Mouse (Mus musculus): ENCODE measurements around the gene Apol9a. TPM values are rescaled to one million over a fixed set of nuclear protein-coding genes. Genes with fewer than 3 reads are reported as not detected.

Apol9a gene
- polyA plus RNA-seq, 1 experiment from 2014 or later, result not detected

DNA sequence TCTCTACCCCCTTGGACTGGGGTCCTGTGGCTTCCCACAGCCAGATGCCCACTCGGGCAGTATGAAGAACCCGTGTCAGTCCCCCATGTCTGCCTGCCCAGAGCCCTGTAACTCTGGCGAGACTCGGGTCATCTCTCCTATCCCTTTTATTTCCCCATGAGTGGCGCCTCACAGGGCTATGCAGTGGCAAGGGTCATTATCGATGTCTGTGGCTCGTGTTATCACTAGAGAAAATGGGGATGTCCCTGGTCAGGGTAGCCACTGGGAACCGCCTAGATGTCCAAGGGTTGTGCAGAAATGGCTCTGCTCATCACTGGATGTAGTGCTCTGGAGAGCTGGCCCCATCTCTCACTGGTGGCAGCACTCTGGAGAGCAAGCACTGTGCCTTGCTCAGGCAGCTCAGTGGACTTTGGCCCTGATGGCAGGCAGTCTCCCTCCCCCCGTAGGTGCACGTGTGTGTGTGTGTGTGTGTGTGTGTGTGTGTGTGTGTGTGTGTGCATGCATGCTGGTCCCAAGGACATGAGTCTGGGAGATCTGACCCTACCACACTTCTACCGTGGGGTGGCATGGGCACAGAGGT lies 28.6 kb downstream of the Apol9a start:
- no peaks in the 10 kb centered on the region for H3K36me3 ChIP-seq (ENCODE audit: control insufficient read depth, insufficient read depth)
- peak overlapping the region; percentile 67 for H3K27ac ChIP-seq (ENCODE audit: low read length)
- peak; percentile 81 for ATAC-seq (ENCODE audit: low read depth)
- 57% methylated on average over 11 of the region's 11 CpGs for WGBS (ENCODE audit: insufficient replicate concordance)
- no peak overlapping the region for H3K4me3 ChIP-seq (ENCODE audit: low read depth, low read length)
- no peaks in the 10 kb centered on the region for H3K9me3 ChIP-seq (replicated peaks; ENCODE audit: control insufficient read depth, low read length)
- no peak overlapping the region for H3K4me2 ChIP-seq (ENCODE audit: low read depth, low read length)
- H3K4me1 ChIP-seq (ENCODE audit: control insufficient read depth, low read depth, low read length), result no peaks in the 10 kb centered on the region; the same call in none of the 2 replicates
- H3K27me3 ChIP-seq (ENCODE audit: control insufficient read depth, insufficient read depth, low read depth, low read length), result no peaks in the 10 kb centered on the region
- no peak overlapping the region for H3K9ac ChIP-seq (ENCODE audit: low read depth, low read length)

DNA sequence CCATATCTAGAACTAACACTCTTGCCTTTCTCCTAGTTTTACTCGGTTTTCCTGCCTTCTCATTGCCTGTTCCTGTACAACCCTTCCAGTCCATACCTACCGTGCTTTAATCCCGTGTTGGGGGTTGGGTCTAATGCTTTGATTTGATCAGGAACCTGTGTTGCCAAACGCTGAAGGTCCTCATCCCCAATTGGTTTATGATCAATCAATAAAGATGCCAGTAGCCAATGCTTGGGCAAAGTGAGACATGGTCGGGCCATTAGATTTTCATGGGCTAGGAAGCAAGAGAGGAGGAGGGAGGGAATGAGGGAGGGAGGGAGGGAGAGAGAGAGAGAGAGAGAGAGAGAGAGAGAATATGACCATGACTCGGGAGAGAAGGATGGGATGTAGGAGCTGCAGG lies 29.5 kb downstream of the Apol9a start:
- H3K27ac ChIP-seq (ENCODE audit: low read length), result no peak overlapping the region
- WGBS (ENCODE audit: insufficient replicate concordance), result 55% methylated on average over 6 of the region's 6 CpGs
- no peaks in the 10 kb centered on the region for H3K36me3 ChIP-seq (ENCODE audit: control insufficient read depth, insufficient read depth)
- no peak overlapping the region for H3K4me2 ChIP-seq (ENCODE audit: low read depth, low read length)
- ATAC-seq (ENCODE audit: low read depth), result no peak
- H3K27me3 ChIP-seq (ENCODE audit: control insufficient read depth, insufficient read depth, low read depth, low read length), result no peaks in the 10 kb centered on the region
- no peaks in the 10 kb centered on the region; the same call in none of the 2 replicates for H3K4me1 ChIP-seq (ENCODE audit: control insufficient read depth, low read depth, low read length)
- H3K9me3 ChIP-seq (replicated peaks; ENCODE audit: control insufficient read depth, low read length), result no peaks in the 10 kb centered on the region
- H3K9ac ChIP-seq (ENCODE audit: low read depth, low read length), result no peak overlapping the region
- no peak overlapping the region for H3K4me3 ChIP-seq (ENCODE audit: low read depth, low read length)

DNA sequence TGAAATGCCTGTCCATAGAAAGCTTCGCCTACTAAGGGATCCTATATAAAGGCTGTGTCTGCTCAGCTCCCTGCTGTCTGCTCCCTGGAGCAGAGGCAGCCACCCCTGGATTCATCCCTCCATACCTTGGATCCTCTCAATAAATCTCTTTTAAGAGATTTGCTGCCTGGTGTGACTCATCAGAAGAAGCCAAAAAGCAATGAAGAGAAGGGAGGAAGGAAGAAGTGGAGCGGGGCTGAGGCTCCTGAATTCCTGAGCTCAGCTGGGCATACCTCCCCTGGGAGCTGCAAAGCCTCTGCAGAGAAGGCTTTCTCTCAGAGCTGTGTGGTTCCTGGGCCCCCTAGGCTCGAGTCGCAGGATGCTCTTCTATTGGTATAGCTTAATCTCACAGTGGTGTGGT lies 31.0 kb downstream of the Apol9a start:
- Histone ChIP-seq H3K4me2 (ENCODE audit: low read depth, low read length) (no peak overlapping the region), H3K36me3 (ENCODE audit: control insufficient read depth, insufficient read depth) (no peaks in the 10 kb centered on the region), H3K4me3 (ENCODE audit: low read depth, low read length) (no peak overlapping the region), H3K9me3 (replicated peaks; ENCODE audit: control insufficient read depth, low read length) (no peaks in the 10 kb centered on the region), H3K9ac (ENCODE audit: low read depth, low read length) (no peak overlapping the region), H3K4me1 (ENCODE audit: control insufficient read depth, low read depth, low read length) (no peaks in the 10 kb centered on the region; the same call in none of the 2 replicates), H3K27ac (ENCODE audit: low read length) (no peak overlapping the region), H3K27me3 (ENCODE audit: control insufficient read depth, insufficient read depth, low read depth, low read length) (no peaks in the 10 kb centered on the region)
- 33% methylated on average over 4 of the region's 4 CpGs for WGBS (ENCODE audit: insufficient replicate concordance)
- ATAC-seq (ENCODE audit: low read depth), result no peak

DNA sequence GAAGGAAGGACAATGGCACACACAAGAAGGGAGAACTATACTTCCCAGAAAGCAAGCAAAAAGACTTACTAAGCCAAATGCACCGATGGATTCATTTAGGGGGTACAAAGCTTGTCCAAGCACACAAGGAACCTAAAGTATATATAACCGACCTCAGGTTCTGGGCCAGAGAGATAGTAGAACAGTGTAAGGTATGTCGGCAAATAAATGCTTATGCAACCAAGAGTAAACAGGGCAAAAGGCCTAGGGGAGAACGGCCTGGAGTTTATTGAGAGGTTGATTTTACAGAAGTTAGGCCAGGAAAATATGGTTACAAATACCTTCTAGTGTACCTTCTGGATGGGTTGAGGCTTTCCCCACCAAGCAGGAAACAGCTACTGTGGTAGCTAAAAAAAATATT lies 33.5 kb downstream of the Apol9a start:
- Histone ChIP-seq H3K36me3 (ENCODE audit: control insufficient read depth, insufficient read depth) (no peaks in the 10 kb centered on the region), H3K27ac (ENCODE audit: low read length) (peak overlapping the region; percentile 84), H3K4me1 (ENCODE audit: control insufficient read depth, low read depth, low read length) (no peaks in the 10 kb centered on the region; the same call in 1 of the 2 replicates), H3K9me3 (replicated peaks; ENCODE audit: control insufficient read depth, low read length) (no peaks in the 10 kb centered on the region), H3K4me2 (ENCODE audit: low read depth, low read length) (no peak overlapping the region), H3K27me3 (ENCODE audit: control insufficient read depth, insufficient read depth, low read depth, low read length) (no peaks in the 10 kb centered on the region), H3K4me3 (ENCODE audit: low read depth, low read length) (no peak overlapping the region), H3K9ac (ENCODE audit: low read depth, low read length) (no peak overlapping the region)
- WGBS (ENCODE audit: insufficient replicate concordance), result 55% methylated on average over 4 of the region's 4 CpGs
- ATAC-seq (ENCODE audit: low read depth), result peak; percentile 82

DNA sequence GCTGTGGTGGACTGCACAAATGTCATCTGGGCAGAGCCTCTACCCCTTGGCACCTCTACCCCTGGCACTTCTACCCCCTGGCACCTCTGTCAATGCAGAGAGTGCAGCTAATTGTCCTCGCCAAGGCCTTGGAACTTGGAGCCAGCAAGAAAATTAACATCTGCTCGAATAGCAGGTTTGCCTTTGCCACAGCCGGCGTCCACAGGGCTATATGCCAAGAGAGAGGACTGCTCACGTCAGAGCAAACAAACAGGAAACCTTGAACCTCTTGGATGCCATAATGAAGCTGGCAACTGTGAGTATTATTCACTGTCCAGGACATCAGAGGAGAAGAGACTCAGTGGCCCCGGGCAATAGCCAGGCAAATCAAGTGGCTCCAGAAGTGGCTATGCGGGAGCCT lies 34.0 kb downstream of the Apol9a start:
- no peaks in the 10 kb centered on the region for H3K36me3 ChIP-seq (ENCODE audit: control insufficient read depth, insufficient read depth)
- H3K27ac ChIP-seq (ENCODE audit: low read length), result peak overlapping the region; percentile 84
- peak; percentile 61 for ATAC-seq (ENCODE audit: low read depth)
- 60% methylated on average over 7 of the region's 7 CpGs for WGBS (ENCODE audit: insufficient replicate concordance)
- H3K4me2 ChIP-seq (ENCODE audit: low read depth, low read length), result no peak overlapping the region
- H3K4me3 ChIP-seq (ENCODE audit: low read depth, low read length), result no peak overlapping the region
- H3K27me3 ChIP-seq (ENCODE audit: control insufficient read depth, insufficient read depth, low read depth, low read length), result no peaks in the 10 kb centered on the region
- H3K4me1 ChIP-seq (ENCODE audit: control insufficient read depth, low read depth, low read length), result no peaks in the 10 kb centered on the region; the same call in 1 of the 2 replicates
- no peak overlapping the region for H3K9ac ChIP-seq (ENCODE audit: low read depth, low read length)
- no peaks in the 10 kb centered on the region for H3K9me3 ChIP-seq (replicated peaks; ENCODE audit: control insufficient read depth, low read length)

DNA sequence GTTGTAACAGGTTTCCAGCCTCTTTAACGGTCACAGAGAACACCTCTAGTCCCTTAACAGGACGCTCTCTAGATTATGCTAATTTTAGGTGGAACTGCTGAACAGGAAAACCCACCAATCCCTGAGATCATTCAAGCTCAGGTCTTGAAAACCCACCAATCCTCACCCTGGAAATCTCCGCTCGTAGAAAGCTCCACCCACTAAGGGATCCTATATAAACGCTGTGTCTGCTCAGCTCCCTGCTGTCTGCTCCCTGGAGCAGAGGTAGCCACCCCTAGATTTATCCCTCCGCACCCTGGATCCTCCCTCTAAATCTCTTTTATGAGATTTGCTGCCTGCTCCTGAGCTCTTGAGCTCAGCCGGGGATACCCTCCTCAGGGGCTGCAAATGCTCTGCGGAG lies 40.3 kb downstream of the Apol9a start:
- H3K27ac ChIP-seq (ENCODE audit: low read length), result no peak overlapping the region
- WGBS (ENCODE audit: insufficient replicate concordance), result 69% methylated on average over 8 of the region's 8 CpGs
- no peak for ATAC-seq (ENCODE audit: low read depth)
- no peaks in the 10 kb centered on the region for H3K9me3 ChIP-seq (replicated peaks; ENCODE audit: control insufficient read depth, low read length)
- H3K4me1 ChIP-seq (ENCODE audit: control insufficient read depth, low read depth, low read length), result no peaks in the 10 kb centered on the region
- H3K36me3 ChIP-seq (ENCODE audit: control insufficient read depth, insufficient read depth), result no peaks in the 10 kb centered on the region
- H3K27me3 ChIP-seq (ENCODE audit: control insufficient read depth, insufficient read depth, low read depth, low read length), result peaks cover 3% of the 10 kb centered on the region; the same call in 1 of the 2 replicates
- H3K9ac ChIP-seq (ENCODE audit: low read depth, low read length), result no peak overlapping the region
- no peak overlapping the region for H3K4me3 ChIP-seq (ENCODE audit: low read depth, low read length)
- no peak overlapping the region for H3K4me2 ChIP-seq (ENCODE audit: low read depth, low read length)

DNA sequence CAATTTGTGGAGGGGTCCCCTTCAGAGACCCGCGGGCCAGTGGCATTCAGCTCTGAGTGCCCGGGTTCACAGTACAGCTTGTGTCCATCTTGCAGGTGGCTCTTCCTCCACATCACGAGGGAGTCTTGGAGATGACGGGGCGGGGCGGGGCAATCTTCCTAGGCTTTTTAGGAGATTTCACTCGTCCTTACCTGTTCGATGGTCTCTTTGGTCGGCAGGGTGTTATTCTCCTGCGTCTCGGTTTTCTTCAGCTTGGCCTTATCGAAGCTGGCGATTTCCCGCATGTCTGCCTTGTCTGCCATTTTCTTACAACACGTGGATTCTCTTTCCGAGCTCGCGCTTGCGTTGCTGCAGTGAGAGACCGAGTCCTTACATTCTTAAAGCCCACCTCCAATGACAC lies 41.0 kb downstream of the Apol9a start:
- H3K27me3 ChIP-seq (ENCODE audit: control insufficient read depth, insufficient read depth, low read depth, low read length), result peaks cover 3% of the 10 kb centered on the region; the same call in 1 of the 2 replicates
- H3K36me3 ChIP-seq (ENCODE audit: control insufficient read depth, insufficient read depth), result no peaks in the 10 kb centered on the region
- H3K4me3 ChIP-seq (ENCODE audit: low read depth, low read length), result no peak overlapping the region
- 82% methylated on average over 21 of the region's 21 CpGs for WGBS (ENCODE audit: insufficient replicate concordance)
- H3K27ac ChIP-seq (ENCODE audit: low read length), result no peak overlapping the region
- no peaks in the 10 kb centered on the region for H3K9me3 ChIP-seq (replicated peaks; ENCODE audit: control insufficient read depth, low read length)
- no peak overlapping the region for H3K9ac ChIP-seq (ENCODE audit: low read depth, low read length)
- ATAC-seq (ENCODE audit: low read depth), result no peak
- no peak overlapping the region for H3K4me2 ChIP-seq (ENCODE audit: low read depth, low read length)
- H3K4me1 ChIP-seq (ENCODE audit: control insufficient read depth, low read depth, low read length), result no peaks in the 10 kb centered on the region

DNA sequence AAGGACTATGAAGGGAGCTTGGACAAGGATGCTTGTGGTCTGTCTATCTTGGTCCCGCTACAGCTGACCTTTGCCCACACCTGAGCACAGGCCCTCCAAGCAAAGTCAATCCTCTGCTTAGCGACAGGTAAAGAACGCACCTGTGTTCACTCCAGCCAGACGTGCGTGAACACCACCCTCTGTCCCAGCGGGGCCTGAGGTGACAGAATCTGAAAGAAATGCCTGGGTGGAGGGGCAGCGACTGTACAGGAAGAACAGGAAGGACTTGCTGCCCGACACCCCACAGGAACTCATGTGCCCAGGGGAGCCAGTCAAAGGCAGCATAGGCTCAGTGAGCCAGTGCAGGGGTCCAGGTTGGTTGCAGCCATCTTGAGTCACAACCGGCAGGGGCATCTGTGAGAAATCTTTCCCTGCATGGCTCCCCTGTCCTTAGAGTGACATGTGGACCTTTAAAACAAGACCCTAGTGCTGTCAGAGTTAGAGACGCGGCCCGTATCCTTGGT lies 42.1 kb downstream of the Apol9a start:
- Histone ChIP-seq H3K4me1 (ENCODE audit: control insufficient read depth, low read depth, low read length) (no peaks in the 10 kb centered on the region), H3K27ac (ENCODE audit: low read length) (no peak overlapping the region), H3K4me2 (ENCODE audit: low read depth, low read length) (no peak overlapping the region), H3K9ac (ENCODE audit: low read depth, low read length) (no peak overlapping the region), H3K9me3 (replicated peaks; ENCODE audit: control insufficient read depth, low read length) (no peaks in the 10 kb centered on the region), H3K36me3 (ENCODE audit: control insufficient read depth, insufficient read depth) (no peaks in the 10 kb centered on the region), H3K4me3 (ENCODE audit: low read depth, low read length) (no peak overlapping the region), H3K27me3 (ENCODE audit: control insufficient read depth, insufficient read depth, low read depth, low read length) (peaks cover 3% of the 10 kb centered on the region; the same call in 1 of the 2 replicates)
- WGBS (ENCODE audit: insufficient replicate concordance), result 74% methylated on average over 12 of the region's 12 CpGs
- no peak for ATAC-seq (ENCODE audit: low read depth)

DNA sequence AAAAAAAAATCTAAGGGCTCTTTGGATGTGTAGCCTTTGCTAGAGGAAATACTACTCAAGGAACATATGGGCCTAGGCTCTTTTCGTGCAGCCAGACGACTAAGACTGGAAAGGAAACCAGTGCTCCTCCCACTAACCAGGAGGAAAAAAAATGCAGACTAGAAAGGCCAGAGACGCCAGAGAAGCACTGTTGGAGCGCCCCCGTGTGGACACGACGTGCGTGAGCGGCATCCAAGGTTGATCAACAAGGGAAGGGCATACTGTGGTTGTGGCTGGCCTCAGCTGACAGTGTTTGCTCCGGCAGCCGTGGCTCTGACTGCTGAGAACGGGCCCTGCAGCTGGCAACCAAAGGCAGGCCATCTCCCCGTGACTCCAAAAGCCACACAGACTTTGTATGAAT lies 42.8 kb downstream of the Apol9a start:
- H3K36me3 ChIP-seq (ENCODE audit: control insufficient read depth, insufficient read depth), result no peaks in the 10 kb centered on the region
- H3K4me3 ChIP-seq (ENCODE audit: low read depth, low read length), result no peak overlapping the region
- under 1% methylated on average over 13 of the region's 13 CpGs for WGBS (ENCODE audit: insufficient replicate concordance)
- H3K9me3 ChIP-seq (replicated peaks; ENCODE audit: control insufficient read depth, low read length), result no peaks in the 10 kb centered on the region
- peaks cover 3% of the 10 kb centered on the region; the same call in 1 of the 2 replicates for H3K27me3 ChIP-seq (ENCODE audit: control insufficient read depth, insufficient read depth, low read depth, low read length)
- H3K9ac ChIP-seq (ENCODE audit: low read depth, low read length), result no peak overlapping the region
- no peak overlapping the region for H3K4me2 ChIP-seq (ENCODE audit: low read depth, low read length)
- peak; percentile 46; the same call in 1 of the 2 replicates for ATAC-seq (ENCODE audit: low read depth)
- H3K27ac ChIP-seq (ENCODE audit: low read length), result no peak overlapping the region
- no peaks in the 10 kb centered on the region for H3K4me1 ChIP-seq (ENCODE audit: control insufficient read depth, low read depth, low read length)
